Mouse (Mus musculus) lung, postnatal 0 days (tissue): Measurements from ENCODE around the gene Sez6l.

Experiments
- CTCF ChIP-seq: IDR thresholded peaks from 2 replicates; pipeline ENCODE4 v1.5.1; 2016; ENCODE audit warnings: antibody characterized with exemption, mild to moderate bottlenecking
- EP300 ChIP-seq: IDR thresholded peaks from 2 replicates; pipeline ENCODE4 v1.6.1; 2016; ENCODE audit warnings: antibody characterized with exemption, mild to moderate bottlenecking, control low read depth

- TF ChIP-seq CTCF = no peak
- TF ChIP-seq EP300 = no peak
Measured at GRCm38 (mm10) chr5:112600309-112600939, 23.4 kb upstream of the Sez6l start.
